ENCODE assay signal across 9 mouse cellular contexts in genomic region chr7:141123517-141123856, GRCm38 (mm10). TPM values are rescaled to one million over a fixed set of nuclear protein-coding genes. Genes with fewer than 3 reads are reported as not detected.
DNase-seq lines count a peak whose midpoint lies in the region; ATAC-seq and TF ChIP-seq lines count a peak whose summit lies in the region.
"Had no signal": no experiment of that assay in that cellular context is flagged by ENCODE, and none has a peak within 500 bp of the region (broad histone marks: within the 10 kb centered on the region; RNA-seq: fewer than 3 reads in every experiment).

No protein-coding gene starts in this region.

- H3K27ac ChIP-seq in heart, embryonic 11.5 days (ENCODE audit: low read depth, low read length) = peak overlapping the region; percentile 93
- H3K27ac ChIP-seq in CH12.LX (ENCODE audit: insufficient read depth, low read depth) = peak overlapping the region; percentile 17; the same call in 1 of the 2 replicates
- H3K27ac ChIP-seq in forebrain, embryonic 13.5 days = peak overlapping the region; percentile 75
- H3K27ac ChIP-seq in liver, embryonic 14.5 days = peak overlapping the region; percentile 84

- no peaks in the 10 kb centered on the region for H3K27me3 ChIP-seq in heart, embryonic 11.5 days (ENCODE audit: control insufficient read depth, insufficient read depth, low read length)
- peaks cover 6% of the 10 kb centered on the region for H3K27me3 ChIP-seq in CH12.LX (replicated peaks)
- no peaks in the 10 kb centered on the region for H3K27me3 ChIP-seq in forebrain, embryonic 13.5 days
- H3K27me3 ChIP-seq in liver, embryonic 14.5 days (ENCODE audit: control insufficient read depth, insufficient read depth, low read length) = no peaks in the 10 kb centered on the region

- peak overlapping the region; percentile 73 for H3K4me2 ChIP-seq in heart, embryonic 11.5 days
- H3K4me2 ChIP-seq in CH12.LX (ENCODE audit: insufficient read depth, low read depth, poor library complexity, severe bottlenecking) = peak overlapping the region; percentile 10; the same call in 1 of the 2 replicates
- H3K4me2 ChIP-seq in forebrain, embryonic 13.5 days = peak overlapping the region; percentile 72
- peak overlapping the region; percentile 65 for H3K4me2 ChIP-seq in liver, embryonic 14.5 days (ENCODE audit: low read depth)

- H3K4me1 ChIP-seq in heart, embryonic 11.5 days (ENCODE audit: control insufficient read depth, insufficient read depth, low read length) = no peaks in the 10 kb centered on the region
- peaks cover 3 to 5% of the 10 kb centered on the region in 2 experiments for H3K4me1 ChIP-seq in CH12.LX (ENCODE audit: control insufficient read depth in 1 of 2, insufficient read depth in 2 of 2)
- H3K4me1 ChIP-seq in forebrain, embryonic 13.5 days = peaks cover 5% of the 10 kb centered on the region; the same call in 1 of the 2 replicates
- peaks cover 62 to 71% of the 10 kb centered on the region in 2 experiments for H3K4me1 ChIP-seq in liver, embryonic 14.5 days (replicated peaks; ENCODE audit: control insufficient read depth in 2 of 2, insufficient read depth in 2 of 2, low read length in 1 of 2)

- no peaks in the 10 kb centered on the region for H3K9me3 ChIP-seq in heart, embryonic 11.5 days (replicated peaks; ENCODE audit: control insufficient read depth, low read length)
- no peaks in the 10 kb centered on the region for H3K9me3 ChIP-seq in CH12.LX (replicated peaks; ENCODE audit: low read length)
- H3K9me3 ChIP-seq in forebrain, embryonic 13.5 days (replicated peaks) = no peaks in the 10 kb centered on the region
- no peaks in the 10 kb centered on the region for H3K9me3 ChIP-seq in liver, embryonic 14.5 days (ENCODE audit: control insufficient read depth, low read length)

- TF ChIP-seq EP300 in CH12.LX (IDR thresholded peaks at IDR 0.05; ENCODE audit: low read length) = no peak
- no peak for TF ChIP-seq EP300 in liver, embryonic 14.5 days (IDR thresholded peaks at IDR 0.05; ENCODE audit: low read depth)

- 1% methylated on average over 15 of the region's 15 CpGs for WGBS in heart, embryonic 11.5 days (ENCODE audit: insufficient replicate concordance)
- WGBS in forebrain, embryonic 13.5 days = 2% methylated on average over 15 of the region's 15 CpGs
- 2% methylated on average over 15 of the region's 15 CpGs for WGBS in liver, embryonic 14.5 days (ENCODE audit: insufficient replicate concordance)

- DNase-seq in heart, postnatal 10 days = no peak
- DNase-seq in CH12.LX (ENCODE audit: extremely low read depth) = no peak
- no peak for DNase-seq in liver, embryonic 14.5 days (ENCODE audit: low read depth in 3 of 3, low spot score in 3 of 3)
- DNase-seq in B cell, adult 2 months = no peak
- DNase-seq in right cerebral cortex, postnatal 14 days = no peak
- no peak for DNase-seq in kidney, postnatal 4 days

- no peaks in the 10 kb centered on the region for H3K36me3 ChIP-seq in heart, embryonic 11.5 days (ENCODE audit: control insufficient read depth, insufficient read depth, low read length)
- H3K36me3 ChIP-seq in CH12.LX (replicated peaks in 1 of 2; ENCODE audit: control insufficient read depth in 1 of 2, insufficient read depth in 1 of 2, low read length in 1 of 2) = no peaks in the 10 kb centered on the region
- H3K36me3 ChIP-seq in forebrain, embryonic 13.5 days (ENCODE audit: poor library complexity, severe bottlenecking) = no peaks in the 10 kb centered on the region
- no peaks in the 10 kb centered on the region for H3K36me3 ChIP-seq in liver, embryonic 14.5 days (replicated peaks; ENCODE audit: control insufficient read depth, insufficient read depth, low read depth)

- no peaks in the 10 kb centered on the region for H3K79me2 ChIP-seq in CH12.LX (replicated peaks; ENCODE audit: control insufficient read depth, extremely low read depth, insufficient read depth, poor library complexity, severe bottlenecking)

- no peak for TF ChIP-seq CTCF in CH12.LX (conservative IDR thresholded peaks at IDR 0.05 in 1 of 2, IDR thresholded peaks at IDR 0.05 in 1 of 2; ENCODE audit: low read depth in 2 of 2, low read length in 2 of 2)
- TF ChIP-seq CTCF in liver, embryonic 14.5 days (IDR thresholded peaks at IDR 0.05; ENCODE audit: low read depth) = no peak

- peak overlapping the region; percentile 60 for H3K4me3 ChIP-seq in heart, embryonic 11.5 days (ENCODE audit: low read depth, low read length)
- H3K4me3 ChIP-seq in CH12.LX (replicated peaks in 1 of 3; ENCODE audit: low read depth in 2 of 3, low read length in 2 of 3, poor library complexity in 1 of 3) = peak overlapping the region; percentile 63 to 79 (median 69)
- H3K4me3 ChIP-seq in forebrain, embryonic 13.5 days = peak overlapping the region; percentile 61
- H3K4me3 ChIP-seq in liver, embryonic 14.5 days (ENCODE audit: insufficient read depth in 1 of 2, low read depth in 2 of 2, low read length in 2 of 2) = peak overlapping the region; percentile 70 to 79

- no peak for TF ChIP-seq RAD21 in CH12.LX (IDR thresholded peaks at IDR 0.05; ENCODE audit: low read depth, low read length)

- in situ Hi-C loops in CH12.LX (cut with MboI; ENCODE audit: low pct_ligation_motif_present, low pct_unique_long_range_greater_than_20kb, low sequenced_read_pairs) = no loop called here

- no peak for TF ChIP-seq POLR2A in CH12.LX (IDR thresholded peaks at IDR 0.05; ENCODE audit: low read depth, low read length)

- dilution Hi-C loops in CH12.LX (cut with MboI; ENCODE audit: extremely low pct_ligation_motif_present, extremely low pct_unique_long_range_greater_than_20kb, low sequenced_read_pairs) = no loop called here

- intact Hi-C loops in heart, postnatal 10 days (cut with DNase I) = no loop called here

- peak overlapping the region; percentile 79 for H3K9ac ChIP-seq in heart, embryonic 11.5 days (ENCODE audit: low read depth, low read length)
- H3K9ac ChIP-seq in CH12.LX (ENCODE audit: insufficient read depth, low read depth) = peak overlapping the region; percentile 32
- H3K9ac ChIP-seq in forebrain, embryonic 13.5 days = peak overlapping the region; percentile 76
- peak overlapping the region; percentile 78 for H3K9ac ChIP-seq in liver, embryonic 14.5 days (replicated peaks)

- peak; percentile 0; the same call in 1 of the 2 replicates for ATAC-seq in heart, embryonic 11.5 days (replicated peaks; ENCODE audit: insufficient number of reproducible peaks, low FRiP score, low TSS enrichment)
- ATAC-seq in forebrain, embryonic 13.5 days = no peak
- peak; percentile 3 for ATAC-seq in liver, embryonic 14.5 days (ENCODE audit: insufficient read depth)

TF ChIP-seq in CH12.LX, 34 proteins besides CTCF, POLR2A, EP300 and RAD21 (continues in another document):
- TF ChIP-seq CHD1 (IDR thresholded peaks at IDR 0.05; ENCODE audit: low read depth, low read length) = no peak
- TF ChIP-seq E2F4 (IDR thresholded peaks at IDR 0.05; ENCODE audit: insufficient replicate concordance, low read depth, low read length) = no peak
- TF ChIP-seq MAZ (IDR thresholded peaks at IDR 0.05; ENCODE audit: low read depth, low read length) = no peak
- TF ChIP-seq MYC (IDR thresholded peaks at IDR 0.05; ENCODE audit: low read depth, low read length) = no peak

RNA-seq across cellular contexts. Expression of gene Ptdss2, which starts 1.3 kb away (rescaled TPM):
- polyA plus RNA-seq in heart, embryonic 11.5 days (2014; fragmentation: Nextera tagmentation; extraction: Ambion mirVana) = 65.0 and 71.2 TPM in 2 replicates
- 10 to 100 TPM; 37.4 to 45.9 TPM for total RNA-seq in heart, postnatal 10 days (2021)
- 10.6 and 12.0 TPM in 2 replicates for total RNA-seq in CH12.LX (2012; rRNA removed)
- 2.5 and 2.9 TPM in 2 replicates for total RNA-seq in CH12.LX (2014; rRNA removed)
- 22.9 and 33.5 TPM in 2 replicates for polyA plus RNA-seq in CH12.LX (2012; ENCODE audit: insufficient read length, low read depth)
- 61.1 and 69.5 TPM in 2 replicates for polyA plus RNA-seq in forebrain, embryonic 13.5 days (2015; fragmentation: Nextera tagmentation; extraction: Ambion mirVana)
- 72.2 and 72.8 TPM in 2 replicates for polyA plus RNA-seq in liver, embryonic 14.5 days (2012; rRNA removed)
- 111 and 130 TPM in 2 replicates for polyA plus RNA-seq in liver, embryonic 14.5 days (2014; fragmentation: Nextera tagmentation; extraction: Ambion mirVana)

RNA-seq across cellular contexts. Expression of gene Ano9, which starts 5.9 kb away (rescaled TPM):
- 0.31 TPM in 1 of 2 replicates, not detected in the other for polyA plus RNA-seq in heart, embryonic 11.5 days (2014; fragmentation: Nextera tagmentation; extraction: Ambion mirVana)
- total RNA-seq in heart, postnatal 10 days (2021) = under 1 TPM; 0.10 to 0.14 TPM
- total RNA-seq in CH12.LX (2012; rRNA removed) (0.04 TPM in 2 replicates), CH12.LX (2014; rRNA removed) (not detected in 2 replicates)
- polyA plus RNA-seq in CH12.LX (2012; ENCODE audit: insufficient read length, low read depth) = not detected in 2 replicates
- polyA plus RNA-seq in forebrain, embryonic 13.5 days (2015; fragmentation: Nextera tagmentation; extraction: Ambion mirVana) = 0.13 TPM in 1 of 2 replicates, not detected in the other
- polyA plus RNA-seq in liver, embryonic 14.5 days (2012; rRNA removed) = 0.30 and 0.53 TPM in 2 replicates
- 0.24 and 0.27 TPM in 2 replicates for polyA plus RNA-seq in liver, embryonic 14.5 days (2014; fragmentation: Nextera tagmentation; extraction: Ambion mirVana)
- total RNA-seq: common myeloid progenitor, adult 5-6 weeks had no signal

RNA-seq across cellular contexts. Expression of gene Sigirr, which starts 23.1 kb away (rescaled TPM):
- polyA plus RNA-seq in heart, embryonic 11.5 days (2014; fragmentation: Nextera tagmentation; extraction: Ambion mirVana) = 2.3 and 3.0 TPM in 2 replicates
- 1 to 10 TPM; 6.7 to 8.2 TPM for total RNA-seq in heart, postnatal 10 days (2021)
- total RNA-seq in CH12.LX (2012; rRNA removed) = 12.9 and 19.2 TPM in 2 replicates
- 13.2 and 15.6 TPM in 2 replicates for total RNA-seq in CH12.LX (2014; rRNA removed)
- 15.2 and 16.1 TPM in 2 replicates for polyA plus RNA-seq in CH12.LX (2012; ENCODE audit: insufficient read length, low read depth)
- polyA plus RNA-seq in forebrain, embryonic 13.5 days (2015; fragmentation: Nextera tagmentation; extraction: Ambion mirVana) = 1.5 and 1.7 TPM in 2 replicates
- polyA plus RNA-seq in liver, embryonic 14.5 days (2012; rRNA removed) = 9.8 and 10.8 TPM in 2 replicates
- polyA plus RNA-seq in liver, embryonic 14.5 days (2014; fragmentation: Nextera tagmentation; extraction: Ambion mirVana) = 16.0 and 18.4 TPM in 2 replicates

RNA-seq across cellular contexts. Expression of gene Pkp3, which starts 45.5 kb away (rescaled TPM):
- 0.67 and 0.68 TPM in 2 replicates for polyA plus RNA-seq in heart, embryonic 11.5 days (2014; fragmentation: Nextera tagmentation; extraction: Ambion mirVana)
- total RNA-seq in heart, postnatal 10 days (2021) = under 1 TPM in 1 of 2 experiments, not detected in 1; 0.24 TPM
- total RNA-seq in CH12.LX (2012; rRNA removed) = 52.8 and 63.1 TPM in 2 replicates
- 23.9 and 25.3 TPM in 2 replicates for total RNA-seq in CH12.LX (2014; rRNA removed)
- 37.8 and 38.0 TPM in 2 replicates for polyA plus RNA-seq in CH12.LX (2012; ENCODE audit: insufficient read length, low read depth)
- polyA plus RNA-seq in forebrain, embryonic 13.5 days (2015; fragmentation: Nextera tagmentation; extraction: Ambion mirVana) = 0.25 TPM in 1 of 2 replicates, not detected in the other
- 0.33 and 0.51 TPM in 2 replicates for polyA plus RNA-seq in liver, embryonic 14.5 days (2012; rRNA removed)
- 0.36 and 0.80 TPM in 2 replicates for polyA plus RNA-seq in liver, embryonic 14.5 days (2014; fragmentation: Nextera tagmentation; extraction: Ambion mirVana)

RNA-seq across cellular contexts. Expression of gene Rnh1, which starts 49.2 kb away (rescaled TPM):
- polyA plus RNA-seq in heart, embryonic 11.5 days (2014; fragmentation: Nextera tagmentation; extraction: Ambion mirVana) = 95.3 and 103 TPM in 2 replicates
- 10 to 100 TPM; 72.9 to 75.3 TPM for total RNA-seq in heart, postnatal 10 days (2021)
- 133 and 137 TPM in 2 replicates for total RNA-seq in CH12.LX (2012; rRNA removed)
- total RNA-seq in CH12.LX (2014; rRNA removed) = 84.7 and 91.0 TPM in 2 replicates
- 95.5 and 103 TPM in 2 replicates for polyA plus RNA-seq in CH12.LX (2012; ENCODE audit: insufficient read length, low read depth)
- polyA plus RNA-seq in forebrain, embryonic 13.5 days (2015; fragmentation: Nextera tagmentation; extraction: Ambion mirVana) = 40.7 and 45.2 TPM in 2 replicates
- polyA plus RNA-seq in liver, embryonic 14.5 days (2012; rRNA removed) = 26.5 and 29.1 TPM in 2 replicates
- 54.6 and 59.7 TPM in 2 replicates for polyA plus RNA-seq in liver, embryonic 14.5 days (2014; fragmentation: Nextera tagmentation; extraction: Ambion mirVana)

Comparison
In these comparisons a context has a peak if more than half of its experiments do, and no peak if none do; other contexts are left out.
1. H3K27ac ChIP-seq: peak in every context shown above with its lines; median percentile 93 in heart, embryonic 11.5 days; 84 in liver, embryonic 14.5 days; 75 in forebrain, embryonic 13.5 days; 17 in CH12.LX.
2. H3K4me2 ChIP-seq: peak in every context shown above with its lines; median percentile 73 in heart, embryonic 11.5 days; 72 in forebrain, embryonic 13.5 days; 65 in liver, embryonic 14.5 days; 10 in CH12.LX.